Mouse (Mus musculus) embryonic facial prominence, embryonic 10.5 days (tissue): ENCODE measurements at regions not wholly inside any gene's neighbourhood (a gene's known extent, or its start where the extent isn't known, plus 50 kb on each side); places are given as distances from the start of the nearest gene placed in this dataset.

Experiments used
- DNase-seq: peaks from one replicate; pipeline ENCODE4 v3.0.0-alpha.2; 2017; ENCODE audit warnings: low spot score
- H3K27ac ChIP-seq: fragments of 300-500 bp; sonication (generic); replicated peaks from 2 replicates; pipeline ENCODE4 v1.5.1; 2016; ENCODE audit warnings: mild to moderate bottlenecking
- H3K27me3 ChIP-seq: fragments of 300-500 bp; sonication (generic); replicated peaks from 2 replicates; pipeline ENCODE4 v1.6.1; 2016; ENCODE audit warnings: low read depth, mild to moderate bottlenecking; ENCODE audit not compliant: poor library complexity, severe bottlenecking
- H3K36me3 ChIP-seq: fragments of 300-500 bp; sonication (generic); replicated peaks from 2 replicates; pipeline ENCODE4 v1.6.1; 2016; ENCODE audit warnings: mild to moderate bottlenecking, moderate library complexity
- H3K4me1 ChIP-seq: fragments of 300-500 bp; sonication (generic); 2 replicates; pipeline ENCODE4 v1.6.1; 2016
- H3K4me3 ChIP-seq: fragments of 300-500 bp; sonication (generic); 2 replicates; pipeline ENCODE4 v1.5.1; 2016; ENCODE audit warnings: mild to moderate bottlenecking, moderate library complexity
- H3K9me3 ChIP-seq: fragments of 300-500 bp; sonication (generic); 2 replicates; pipeline ENCODE4 v1.6.1; 2016; ENCODE audit warnings: mild to moderate bottlenecking
- WGBS: fragments of 180-500 bp; shearing (Covaris S2); methylation state at CpG from one replicate; pipeline ENCODE4 v1.1.7; 2016; 5-methylcytosine and 5-hydroxymethylcytosine counted together

DNA sequence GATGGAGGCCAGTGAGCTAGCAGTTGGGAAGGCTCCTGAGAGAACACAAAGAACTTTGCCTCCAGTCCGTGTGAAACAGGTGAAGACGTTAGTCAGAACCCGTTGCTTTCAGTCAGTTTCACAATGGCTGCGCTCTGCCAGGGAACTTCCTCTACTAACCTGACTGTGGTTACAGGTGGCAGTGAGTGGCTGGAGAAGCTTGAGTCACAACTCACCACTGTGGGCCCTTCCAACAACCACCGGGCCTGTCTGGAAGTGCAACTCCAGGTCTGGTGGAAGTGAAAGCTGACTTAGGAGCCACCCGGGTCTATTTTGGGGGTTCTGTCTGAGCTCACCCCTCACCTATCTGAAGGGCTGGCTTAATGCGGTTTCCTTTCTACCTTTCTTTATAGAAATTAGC, 214.8 kb upstream of the Id2 start:
- H3K36me3 ChIP-seq: no peaks in the 10 kb centered on the region
- H3K4me1 ChIP-seq: peaks cover 16% of the 10 kb centered on the region
- H3K4me3 ChIP-seq: no peak overlapping the region
- H3K27me3 ChIP-seq: no peaks in the 10 kb centered on the region
- H3K9me3 ChIP-seq: no peaks in the 10 kb centered on the region
- no peak overlapping the region for H3K27ac ChIP-seq
- DNase-seq: no peak
- 90% methylated on average over 7 of the region's 7 CpGs for WGBS

DNA sequence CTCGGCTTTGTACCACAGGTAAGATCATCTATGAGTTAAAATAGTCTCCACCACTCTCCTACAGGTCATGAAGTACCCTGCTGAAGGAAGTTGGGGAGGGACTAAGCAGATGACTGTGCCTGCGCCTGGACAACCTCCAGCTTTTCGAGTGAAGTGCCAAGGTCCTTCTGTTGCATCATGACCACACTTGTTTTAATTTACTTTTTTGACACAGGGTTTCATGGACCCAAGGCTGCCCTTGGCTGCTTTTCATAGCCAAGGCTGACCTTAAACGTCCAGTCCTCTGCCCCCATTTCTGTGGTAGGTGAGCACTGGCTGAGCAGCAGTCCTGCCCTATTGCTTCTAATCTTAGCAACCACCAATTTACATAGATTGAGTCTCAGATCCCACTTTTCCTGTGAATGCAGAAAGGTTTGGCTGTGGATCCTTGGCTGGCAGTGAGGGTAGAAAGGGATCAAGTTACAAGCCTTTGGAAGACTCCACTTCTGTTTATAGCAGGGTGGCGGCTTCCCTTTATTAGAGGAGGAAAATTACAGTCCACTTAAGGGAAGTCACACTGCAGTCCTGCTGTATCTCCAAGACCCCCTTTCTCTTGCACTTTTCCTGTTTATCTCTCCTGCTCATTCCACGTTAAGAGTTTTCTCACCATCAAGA, 213.5 kb upstream of the Id2 start:
- Histone ChIP-seq H3K9me3 (no peaks in the 10 kb centered on the region), H3K27me3 (no peaks in the 10 kb centered on the region), H3K36me3 (no peaks in the 10 kb centered on the region), H3K27ac (no peak overlapping the region), H3K4me3 (no peak overlapping the region), H3K4me1 (peaks cover 16% of the 10 kb centered on the region)
- DNase-seq: no peak
- WGBS: 58% methylated on average over 6 of the region's 6 CpGs

DNA sequence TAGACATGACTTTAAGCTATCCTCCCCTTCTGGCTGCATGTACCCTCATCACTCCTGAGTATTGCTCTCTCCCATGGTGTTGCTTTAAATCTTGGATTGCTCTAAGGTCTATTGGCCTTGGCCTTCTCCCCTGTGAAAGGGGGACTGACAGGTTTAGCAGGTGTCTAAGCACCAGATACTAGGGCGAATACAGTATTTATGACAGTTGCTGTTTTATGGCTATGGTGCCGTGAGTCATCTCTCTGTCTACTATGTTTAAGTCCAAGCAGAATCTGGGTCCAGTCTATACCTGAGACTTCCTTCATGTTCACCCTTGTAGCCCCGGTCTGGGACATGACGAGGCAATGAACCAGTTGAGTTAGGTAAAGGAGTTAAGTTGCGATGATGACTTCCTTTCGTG, 212.3 kb upstream of the Id2 start:
- no peaks in the 10 kb centered on the region for H3K27me3 ChIP-seq
- H3K4me1 ChIP-seq: peaks cover 25% of the 10 kb centered on the region
- no peaks in the 10 kb centered on the region for H3K9me3 ChIP-seq
- no peak overlapping the region for H3K27ac ChIP-seq
- H3K36me3 ChIP-seq: no peaks in the 10 kb centered on the region
- DNase-seq: no peak
- H3K4me3 ChIP-seq: no peak overlapping the region
- WGBS: 91% methylated on average over 6 of the region's 6 CpGs

DNA sequence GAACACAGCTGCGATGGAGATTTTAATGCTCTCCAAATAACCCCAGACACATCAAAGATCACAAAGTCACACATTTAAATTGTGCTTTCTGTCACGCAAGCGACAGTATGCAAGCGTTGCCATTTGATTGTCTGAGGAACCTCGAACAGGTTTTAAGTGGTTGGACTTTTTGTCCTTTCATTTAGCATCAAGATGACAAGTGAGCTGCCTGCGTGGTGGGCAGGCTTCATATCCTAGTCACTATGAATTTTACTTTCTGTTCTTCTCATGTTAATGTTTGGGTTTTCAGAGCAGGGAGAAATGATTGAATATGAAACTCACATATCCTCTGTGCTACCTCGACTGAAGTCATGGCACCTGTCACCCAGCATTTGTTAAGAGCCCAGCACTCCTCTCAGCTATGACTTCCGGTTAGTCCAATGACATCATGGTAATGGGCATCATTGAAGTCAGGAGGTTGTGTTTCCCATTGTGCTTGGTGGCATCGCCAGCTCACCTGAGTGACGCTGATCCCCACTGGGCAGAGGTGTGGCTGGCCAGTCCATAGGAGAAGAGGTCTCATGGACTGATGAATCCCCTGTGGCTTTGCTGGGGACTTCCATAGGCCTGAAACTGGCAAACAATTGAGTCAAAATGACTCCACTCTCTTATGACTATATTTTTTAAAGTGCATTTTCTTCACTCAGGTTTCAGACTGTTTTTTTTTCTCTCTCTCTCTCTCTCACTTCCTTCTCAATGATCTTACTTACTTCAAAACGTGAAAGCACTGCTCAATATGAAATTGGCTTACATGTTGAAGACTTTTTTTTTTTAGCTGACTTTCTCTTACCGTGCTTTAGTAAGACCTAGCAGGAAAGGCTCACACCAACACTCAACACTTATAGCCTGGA, 209.1 kb upstream of the Id2 start:
- no peaks in the 10 kb centered on the region for H3K27me3 ChIP-seq
- no peak overlapping the region for H3K4me3 ChIP-seq
- no peaks in the 10 kb centered on the region for H3K9me3 ChIP-seq
- H3K27ac ChIP-seq: no peak overlapping the region
- H3K36me3 ChIP-seq: no peaks in the 10 kb centered on the region
- no peak for DNase-seq
- WGBS: 91% methylated on average over 12 of the region's 12 CpGs
- peaks cover 37% of the 10 kb centered on the region for H3K4me1 ChIP-seq

GRCm38 (mm10) chr12:25304820-25305511, 208.0 kb upstream of the Id2 start:
- peaks cover 30% of the 10 kb centered on the region for H3K4me1 ChIP-seq
- no peaks in the 10 kb centered on the region for H3K27me3 ChIP-seq
- no peaks in the 10 kb centered on the region for H3K36me3 ChIP-seq
- peak overlapping the region; percentile 30; the same call in 1 of the 2 replicates for H3K27ac ChIP-seq
- 61% methylated on average over 6 of the region's 6 CpGs for WGBS
- peak; percentile 19 for DNase-seq
- no peaks in the 10 kb centered on the region for H3K9me3 ChIP-seq
- H3K4me3 ChIP-seq: no peak overlapping the region

DNA sequence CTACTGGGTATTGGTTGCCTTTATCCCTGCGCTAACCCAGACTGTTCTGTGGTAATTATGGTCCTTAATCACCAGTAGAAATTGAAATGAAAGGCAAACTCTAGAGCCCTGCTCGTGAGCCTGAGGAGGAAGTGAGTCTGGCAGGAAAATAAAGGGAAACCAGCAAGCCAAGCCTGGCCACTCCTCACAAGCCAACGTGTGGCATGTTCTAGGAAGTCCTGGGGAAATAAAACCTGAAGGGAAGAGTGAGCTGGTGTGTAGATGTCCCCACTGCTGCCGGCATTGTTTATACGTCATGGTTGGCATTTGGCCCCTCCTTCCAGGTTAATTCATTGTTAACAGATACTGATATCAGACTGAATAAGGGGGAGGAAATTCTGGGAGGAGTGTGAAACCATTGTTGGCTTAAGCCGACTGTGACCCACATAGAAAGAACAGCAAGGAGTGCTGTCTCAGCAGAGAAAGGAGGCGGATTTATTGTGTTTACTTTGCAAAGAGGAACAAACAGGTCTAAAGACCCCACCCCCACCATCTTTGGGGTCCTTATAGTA, 206.6 kb upstream of the Id2 start:
- Histone ChIP-seq H3K36me3 (no peaks in the 10 kb centered on the region), H3K27me3 (no peaks in the 10 kb centered on the region), H3K4me3 (no peak overlapping the region), H3K9me3 (no peaks in the 10 kb centered on the region), H3K27ac (0 out of 2 replicates have a peak overlapping the region, but pooled peaks have one; percentile 26), H3K4me1 (peaks cover 34% of the 10 kb centered on the region)
- DNase-seq: no peak
- 55% methylated on average over 7 of the region's 7 CpGs for WGBS

GRCm38 (mm10) chr12:25300804-25301390, 204.0 kb upstream of the Id2 start:
- H3K4me3 ChIP-seq: no peak overlapping the region
- peaks cover 29% of the 10 kb centered on the region for H3K4me1 ChIP-seq
- no peak overlapping the region for H3K27ac ChIP-seq
- DNase-seq: no peak
- no peaks in the 10 kb centered on the region for H3K27me3 ChIP-seq
- no peaks in the 10 kb centered on the region for H3K36me3 ChIP-seq
- 77% methylated on average over 9 of the region's 9 CpGs for WGBS
- H3K9me3 ChIP-seq: no peaks in the 10 kb centered on the region

- no peaks in the 10 kb centered on the region for H3K36me3 ChIP-seq
- no peak overlapping the region for H3K4me3 ChIP-seq
- H3K4me1 ChIP-seq: peaks cover 25% of the 10 kb centered on the region
- no peaks in the 10 kb centered on the region for H3K9me3 ChIP-seq
- no peak overlapping the region for H3K27ac ChIP-seq
- 73% methylated on average over 11 of the region's 11 CpGs for WGBS
- H3K27me3 ChIP-seq: no peaks in the 10 kb centered on the region
- no peak for DNase-seq
These were observed 202.9 kb upstream of the Id2 start for GRCm38 (mm10) chr12:25299603-25300471.

- H3K9me3 ChIP-seq: no peaks in the 10 kb centered on the region
- WGBS: 92% methylated on average over 3 of the region's 3 CpGs
- no peaks in the 10 kb centered on the region for H3K27me3 ChIP-seq
- no peak overlapping the region for H3K4me3 ChIP-seq
- H3K4me1 ChIP-seq: peaks cover 26% of the 10 kb centered on the region
- H3K27ac ChIP-seq: no peak overlapping the region
- DNase-seq: no peak
- no peaks in the 10 kb centered on the region for H3K36me3 ChIP-seq
These were observed 201.8 kb upstream of the Id2 start for GRCm38 (mm10) chr12:25298766-25299165.

GRCm38 (mm10) chr12:25297960-25298359, 201.0 kb upstream of the Id2 start:
- no peaks in the 10 kb centered on the region for H3K9me3 ChIP-seq
- H3K4me1 ChIP-seq: peaks cover 23% of the 10 kb centered on the region
- H3K27me3 ChIP-seq: no peaks in the 10 kb centered on the region
- H3K27ac ChIP-seq: no peak overlapping the region
- no peak overlapping the region for H3K4me3 ChIP-seq
- DNase-seq: no peak
- no peaks in the 10 kb centered on the region for H3K36me3 ChIP-seq

GRCm38 (mm10) chr12:25296648-25297047, 199.7 kb upstream of the Id2 start:
- DNase-seq: no peak
- Histone ChIP-seq H3K9me3 (no peaks in the 10 kb centered on the region), H3K27me3 (no peaks in the 10 kb centered on the region), H3K36me3 (no peaks in the 10 kb centered on the region), H3K4me3 (no peak overlapping the region), H3K4me1 (peaks cover 23% of the 10 kb centered on the region), H3K27ac (no peak overlapping the region)
- 86% methylated on average over 3 of the region's 3 CpGs for WGBS
